Mouse (Mus musculus): ENCODE measurements at regions not wholly inside any gene's neighbourhood (a gene's known extent, or its start where the extent isn't known, plus 50 kb on each side); places are given as distances from the start of the nearest gene placed in this dataset.

DNA sequence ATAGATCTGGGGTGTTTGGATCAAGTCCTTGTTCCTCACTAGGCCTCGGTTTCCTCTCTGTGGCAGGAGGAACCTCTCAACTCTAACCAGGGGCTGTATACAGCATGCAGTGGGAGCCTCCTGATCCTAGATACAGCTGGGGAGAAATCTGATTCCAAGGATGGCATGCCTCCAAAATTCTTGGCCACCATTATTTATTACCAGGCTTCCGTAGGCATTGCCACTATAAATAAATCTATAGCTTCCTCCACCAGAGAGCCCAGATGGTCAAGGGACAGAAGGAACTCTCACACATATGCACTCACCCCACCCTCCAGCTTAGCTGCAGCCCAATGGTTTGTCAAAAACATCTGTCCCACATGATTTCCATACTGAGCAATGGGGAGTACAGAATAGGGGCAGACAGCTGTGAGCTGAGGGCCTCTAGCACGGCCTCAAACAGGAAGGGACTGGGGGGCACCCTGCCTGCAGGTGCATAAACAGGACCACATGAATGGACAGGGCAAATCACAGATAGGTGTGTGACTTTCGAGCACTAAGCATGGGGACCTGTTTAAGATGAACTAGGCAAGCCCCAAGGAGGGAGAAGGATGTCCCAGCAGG is 100.8 kb upstream of the Mgme1 start:
- WGBS (ENCODE audit: insufficient replicate concordance) = 65% methylated on average over 4 of the region's 4 CpGs
- DNase-seq = no peak
- H3K27ac ChIP-seq (ENCODE audit: low read depth) = no peak overlapping the region

DNA sequence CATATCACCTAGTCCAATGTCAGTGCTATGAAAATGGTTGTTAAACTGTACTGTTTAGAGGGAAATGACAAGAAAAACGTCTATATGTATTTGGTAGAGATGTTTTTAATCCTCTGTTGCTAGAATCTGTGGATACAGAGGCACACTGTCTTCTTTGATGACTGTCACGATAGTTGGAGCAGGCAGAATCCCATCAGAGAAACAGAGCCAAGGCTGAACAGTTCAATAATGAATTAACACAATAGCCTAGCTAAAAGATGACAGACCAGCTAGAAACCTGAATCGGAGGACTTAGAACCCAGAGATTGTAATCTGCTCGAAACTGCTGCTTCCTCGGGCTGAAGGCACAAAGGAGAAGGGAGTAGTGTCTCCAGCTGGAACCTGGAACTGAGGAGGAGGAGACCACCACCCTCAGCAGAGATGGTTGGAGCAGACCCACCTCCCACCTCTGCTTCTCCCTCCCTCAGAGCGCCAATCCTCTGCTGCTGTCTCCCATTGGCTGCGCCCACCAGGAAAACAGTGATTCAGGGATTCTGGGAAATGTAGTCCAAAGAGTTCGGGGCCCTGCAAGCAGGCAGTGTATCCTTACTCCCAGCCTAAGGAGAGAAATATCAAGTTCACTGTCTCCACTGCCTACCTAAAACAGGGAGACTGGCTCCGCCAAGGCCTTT is 98.2 kb upstream of the Mgme1 start:
- Histone ChIP-seq H3K27me3 (ENCODE audit: insufficient read depth, low read length) (no peaks in the 10 kb centered on the region), H3K9ac (replicated peaks) (0 out of 2 replicates have a peak overlapping the region, but pooled peaks have one; percentile 1), H3K9me3 (ENCODE audit: low read length) (no peaks in the 10 kb centered on the region), H3K4me2 (ENCODE audit: low read depth, low read length) (peak overlapping the region; percentile 64), H3K4me3 (ENCODE audit: low read depth, low read length) (peak overlapping the region; percentile 27), H3K36me3 (replicated peaks; ENCODE audit: insufficient read depth, low read length) (no peaks in the 10 kb centered on the region), H3K27ac (ENCODE audit: low read depth) (no peak overlapping the region), H3K4me1 (ENCODE audit: insufficient read depth) (peaks cover 42% of the 10 kb centered on the region)
- no peak for DNase-seq
- ATAC-seq = peak; percentile 35; the same call in 1 of the 2 replicates
- TF ChIP-seq EP300 (IDR thresholded peaks at IDR 0.05; ENCODE audit: low read depth) = no peak
- no peak for TF ChIP-seq CTCF (IDR thresholded peaks at IDR 0.05; ENCODE audit: low read depth)
- WGBS (ENCODE audit: insufficient replicate concordance) = 38% methylated on average over 9 of the region's 9 CpGs

More for the DNA sequence above, 100.8 kb upstream of the Mgme1 start:
- no peak overlapping the region for H3K4me2 ChIP-seq (ENCODE audit: low read depth, low read length)
- no peak for ATAC-seq
- peaks cover 42% of the 10 kb centered on the region for H3K4me1 ChIP-seq (ENCODE audit: insufficient read depth)
- no peak for TF ChIP-seq CTCF (IDR thresholded peaks at IDR 0.05; ENCODE audit: low read depth)
- no peak for TF ChIP-seq EP300 (IDR thresholded peaks at IDR 0.05; ENCODE audit: low read depth)
- no peaks in the 10 kb centered on the region for H3K36me3 ChIP-seq (replicated peaks; ENCODE audit: insufficient read depth, low read length)
- H3K9ac ChIP-seq (replicated peaks) = no peak overlapping the region
- no peaks in the 10 kb centered on the region for H3K9me3 ChIP-seq (ENCODE audit: low read length)
- no peak overlapping the region for H3K4me3 ChIP-seq (ENCODE audit: low read depth, low read length)
- H3K27me3 ChIP-seq (ENCODE audit: insufficient read depth, low read length) = no peaks in the 10 kb centered on the region

GRCm38 (mm10) chr2:144173358-144174106 is 96.9 kb upstream of the Mgme1 start:
- H3K27me3 ChIP-seq (ENCODE audit: insufficient read depth, low read length) = no peaks in the 10 kb centered on the region
- no peak overlapping the region for H3K4me2 ChIP-seq (ENCODE audit: low read depth, low read length)
- no peak for DNase-seq
- H3K4me3 ChIP-seq (ENCODE audit: low read depth, low read length) = no peak overlapping the region
- TF ChIP-seq EP300 (IDR thresholded peaks at IDR 0.05; ENCODE audit: low read depth) (peak; percentile 32; the same call in 1 of the 2 replicates), CTCF (IDR thresholded peaks at IDR 0.05; ENCODE audit: low read depth) (no peak)
- peak; percentile 28 for ATAC-seq
- H3K9ac ChIP-seq (replicated peaks) = no peak overlapping the region
- no peaks in the 10 kb centered on the region for H3K36me3 ChIP-seq (replicated peaks; ENCODE audit: insufficient read depth, low read length)
- peaks cover 43% of the 10 kb centered on the region for H3K4me1 ChIP-seq (ENCODE audit: insufficient read depth)
- peak overlapping the region; percentile 68 for H3K27ac ChIP-seq (ENCODE audit: low read depth)
- H3K9me3 ChIP-seq (ENCODE audit: low read length) = no peaks in the 10 kb centered on the region
- 29% methylated on average over 8 of the region's 8 CpGs for WGBS (ENCODE audit: insufficient replicate concordance)

DNA sequence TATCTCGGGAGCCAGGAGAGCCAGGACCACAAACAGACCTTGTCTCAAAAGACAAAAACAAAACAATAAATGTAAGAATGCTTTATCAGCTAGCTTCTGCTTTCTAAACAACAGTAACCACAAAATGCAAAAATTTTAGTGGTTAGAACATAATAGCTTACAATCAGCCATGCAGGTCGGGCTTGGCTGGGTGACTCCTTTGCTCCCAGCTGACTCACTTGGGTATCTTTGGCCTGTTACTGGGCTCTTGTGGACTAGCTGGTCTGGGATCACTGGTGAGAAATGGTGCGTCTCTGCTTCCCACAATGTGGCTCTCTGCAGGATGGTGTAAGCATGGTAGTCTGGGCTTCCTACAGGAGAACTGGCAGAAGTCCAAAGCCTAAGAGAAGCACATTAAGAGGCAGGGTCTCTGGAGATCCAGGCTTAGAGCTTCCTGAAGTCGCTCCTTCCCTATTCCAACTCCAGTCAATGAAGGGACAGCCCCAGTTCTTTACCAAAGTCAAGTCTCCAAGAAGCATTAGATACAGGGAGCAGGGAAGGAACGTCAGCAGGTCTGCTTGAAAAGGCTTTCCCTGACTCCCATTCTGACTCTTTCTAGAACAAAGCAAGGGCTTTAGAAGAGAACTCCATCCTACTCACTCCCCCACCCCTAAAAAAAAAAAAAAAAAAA is 96.0 kb upstream of the Mgme1 start:
- no peaks in the 10 kb centered on the region for H3K27me3 ChIP-seq (ENCODE audit: insufficient read depth, low read length)
- peak overlapping the region; percentile 51; the same call in 1 of the 2 replicates for H3K27ac ChIP-seq (ENCODE audit: low read depth)
- H3K4me1 ChIP-seq (ENCODE audit: insufficient read depth) = peaks cover 43% of the 10 kb centered on the region
- DNase-seq (no peak), ATAC-seq (no peak)
- no peaks in the 10 kb centered on the region for H3K36me3 ChIP-seq (replicated peaks; ENCODE audit: insufficient read depth, low read length)
- H3K4me3 ChIP-seq (ENCODE audit: low read depth, low read length) = no peak overlapping the region
- H3K9ac ChIP-seq (replicated peaks) = no peak overlapping the region
- H3K4me2 ChIP-seq (ENCODE audit: low read depth, low read length) = no peak overlapping the region
- TF ChIP-seq CTCF (IDR thresholded peaks at IDR 0.05; ENCODE audit: low read depth) (no peak), EP300 (IDR thresholded peaks at IDR 0.05; ENCODE audit: low read depth) (no peak)
- no peaks in the 10 kb centered on the region for H3K9me3 ChIP-seq (ENCODE audit: low read length)
- WGBS (ENCODE audit: insufficient replicate concordance) = 66% methylated on average over 5 of the region's 5 CpGs

GRCm38 (mm10) chr2:144176508-144177170 is 93.8 kb upstream of the Mgme1 start:
- no peak for DNase-seq
- TF ChIP-seq EP300 (IDR thresholded peaks at IDR 0.05; ENCODE audit: low read depth) (peak; percentile 66), CTCF (IDR thresholded peaks at IDR 0.05; ENCODE audit: low read depth) (no peak)
- no peaks in the 10 kb centered on the region for H3K27me3 ChIP-seq (ENCODE audit: insufficient read depth, low read length)
- WGBS (ENCODE audit: insufficient replicate concordance) = 49% methylated on average over 9 of the region's 9 CpGs
- ATAC-seq = peak; percentile 82
- H3K36me3 ChIP-seq (replicated peaks; ENCODE audit: insufficient read depth, low read length) = no peaks in the 10 kb centered on the region
- peaks cover 43% of the 10 kb centered on the region for H3K4me1 ChIP-seq (ENCODE audit: insufficient read depth)
- peak overlapping the region; percentile 77 for H3K27ac ChIP-seq (ENCODE audit: low read depth)
- H3K9me3 ChIP-seq (ENCODE audit: low read length) = no peaks in the 10 kb centered on the region
- 0 out of 2 replicates have a peak overlapping the region, but pooled peaks have one; percentile 16 for H3K9ac ChIP-seq (replicated peaks)
- H3K4me3 ChIP-seq (ENCODE audit: low read depth, low read length) = no peak overlapping the region
- H3K4me2 ChIP-seq (ENCODE audit: low read depth, low read length) = peak overlapping the region; percentile 18; the same call in 1 of the 2 replicates

Measured in liver, postnatal 0 days (tissue).